Mouse (Mus musculus): ENCODE data around the gene Polr2m. TPM values are rescaled to one million over a fixed set of nuclear protein-coding genes. Genes with fewer than 3 reads are reported as not detected.
A peak's percentile ranks its signal among the peaks of the same experiment; 100 is the strongest.

Gene Polr2m
- total RNA-seq, 1 experiment, result 163 TPM

GRCm38 (mm10) chr9:71523901-71524300 lies 38.2 kb upstream of the Polr2m start:
- Histone ChIP-seq H3K4me1 (ENCODE audit: control insufficient read depth in 2 of 2, insufficient read depth in 2 of 2, low read length in 2 of 2, poor library complexity in 1 of 2) (no peaks in the 10 kb centered on the region), H3K9me3 (ENCODE audit: control insufficient read depth, insufficient read depth, low read depth, low read length) (no peaks in the 10 kb centered on the region), H3K4me3 (ENCODE audit: insufficient read depth in 1 of 2, low read depth in 1 of 2, low read length in 2 of 2, poor library complexity in 1 of 2, severe bottlenecking in 1 of 2) (no peak overlapping the region), H3K27ac (ENCODE audit: insufficient read depth, low read depth, low read length, poor library complexity, severe bottlenecking) (no peak overlapping the region), H3K36me3 (ENCODE audit: control insufficient read depth, insufficient read depth, low read length, poor library complexity, severe bottlenecking) (no peaks in the 10 kb centered on the region), H3K9ac (ENCODE audit: insufficient read depth, low read depth, low read length, poor library complexity, severe bottlenecking) (no peak overlapping the region)
- no peak for DNase-seq (ENCODE audit: low read depth, low spot score)
- TF ChIP-seq ZC3H11A (IDR thresholded peaks at IDR 0.05; ENCODE audit: borderline replicate concordance, low read depth, low read length) (no peak), CHD2 (IDR thresholded peaks at IDR 0.05; ENCODE audit: low read depth, low read length) (no peak), ZNF384 (IDR thresholded peaks at IDR 0.05; ENCODE audit: low read depth, low read length) (no peak), MAFK (IDR thresholded peaks at IDR 0.05; ENCODE audit: insufficient read depth, low read depth, low read length) (no peak), HCFC1 (IDR thresholded peaks at IDR 0.05; ENCODE audit: borderline replicate concordance, insufficient read depth, low read length) (no peak)
- in situ Hi-C loops (cut with MboI; ENCODE audit: low sequenced_read_pairs in 2 of 2, unreplicated experiment in 2 of 2), result no loop called here

- H3K36me3 ChIP-seq (ENCODE audit: control insufficient read depth, insufficient read depth, low read length, poor library complexity, severe bottlenecking), result no peaks in the 10 kb centered on the region
- H3K9me3 ChIP-seq (ENCODE audit: control insufficient read depth, insufficient read depth, low read depth, low read length), result no peaks in the 10 kb centered on the region
- no peak overlapping the region for H3K27ac ChIP-seq (ENCODE audit: insufficient read depth, low read depth, low read length, poor library complexity, severe bottlenecking)
- H3K4me1 ChIP-seq (ENCODE audit: control insufficient read depth in 2 of 2, insufficient read depth in 2 of 2, low read length in 2 of 2, poor library complexity in 1 of 2), result no peaks in the 10 kb centered on the region
- no peak overlapping the region for H3K9ac ChIP-seq (ENCODE audit: insufficient read depth, low read depth, low read length, poor library complexity, severe bottlenecking)
- H3K4me3 ChIP-seq (ENCODE audit: insufficient read depth in 1 of 2, low read depth in 1 of 2, low read length in 2 of 2, poor library complexity in 1 of 2, severe bottlenecking in 1 of 2), result no peak overlapping the region
- DNase-seq (ENCODE audit: low read depth, low spot score), result no peak
- in situ Hi-C loops (cut with MboI; ENCODE audit: low sequenced_read_pairs in 2 of 2, unreplicated experiment in 2 of 2), result no loop called here
- TF ChIP-seq CHD2 (IDR thresholded peaks at IDR 0.05; ENCODE audit: low read depth, low read length), result no peak
- no peak for TF ChIP-seq ZNF384 (IDR thresholded peaks at IDR 0.05; ENCODE audit: low read depth, low read length)
- no peak for TF ChIP-seq ZC3H11A (IDR thresholded peaks at IDR 0.05; ENCODE audit: borderline replicate concordance, low read depth, low read length)
- no peak for TF ChIP-seq MAFK (IDR thresholded peaks at IDR 0.05; ENCODE audit: insufficient read depth, low read depth, low read length)
- TF ChIP-seq HCFC1 (IDR thresholded peaks at IDR 0.05; ENCODE audit: borderline replicate concordance, insufficient read depth, low read length), result no peak
These were observed 34.1 kb upstream of the Polr2m start for GRCm38 (mm10) chr9:71519836-71520235.

GRCm38 (mm10) chr9:71517487-71517886 lies 31.8 kb upstream of the Polr2m start:
- in situ Hi-C loops (cut with MboI; ENCODE audit: low sequenced_read_pairs in 2 of 2, unreplicated experiment in 2 of 2), result no loop called here

GRCm38 (mm10) chr9:71515862-71516261 lies 30.1 kb upstream of the Polr2m start:
- H3K9me3 ChIP-seq (ENCODE audit: control insufficient read depth, insufficient read depth, low read depth, low read length), result no peaks in the 10 kb centered on the region
- no peaks in the 10 kb centered on the region for H3K36me3 ChIP-seq (ENCODE audit: control insufficient read depth, insufficient read depth, low read length, poor library complexity, severe bottlenecking)
- DNase-seq (ENCODE audit: low read depth, low spot score), result no peak
- no peak overlapping the region for H3K9ac ChIP-seq (ENCODE audit: insufficient read depth, low read depth, low read length, poor library complexity, severe bottlenecking)
- in situ Hi-C loops (cut with MboI; ENCODE audit: low sequenced_read_pairs in 2 of 2, unreplicated experiment in 2 of 2), result no loop called here
- H3K4me3 ChIP-seq (ENCODE audit: insufficient read depth in 1 of 2, low read depth in 1 of 2, low read length in 2 of 2, poor library complexity in 1 of 2, severe bottlenecking in 1 of 2), result no peak overlapping the region
- TF ChIP-seq MAFK (IDR thresholded peaks at IDR 0.05; ENCODE audit: insufficient read depth, low read depth, low read length) (peak; percentile 83), CHD2 (IDR thresholded peaks at IDR 0.05; ENCODE audit: low read depth, low read length) (no peak)
- 0 out of 4 replicates have a peak, but pooled peaks cover 0 to 2% of the 10 kb centered on the region in 2 experiments for H3K4me1 ChIP-seq (ENCODE audit: control insufficient read depth in 2 of 2, insufficient read depth in 2 of 2, low read length in 2 of 2, poor library complexity in 1 of 2)
- no peak overlapping the region for H3K27ac ChIP-seq (ENCODE audit: insufficient read depth, low read depth, low read length, poor library complexity, severe bottlenecking)

More at GRCm38 (mm10) chr9:71517487-71517886, 31.8 kb upstream of the Polr2m start:
- no peak overlapping the region for H3K27ac ChIP-seq (ENCODE audit: insufficient read depth, low read depth, low read length, poor library complexity, severe bottlenecking)
- H3K4me3 ChIP-seq (ENCODE audit: insufficient read depth in 1 of 2, low read depth in 1 of 2, low read length in 2 of 2, poor library complexity in 1 of 2, severe bottlenecking in 1 of 2), result no peak overlapping the region
- no peaks in the 10 kb centered on the region for H3K4me1 ChIP-seq (ENCODE audit: control insufficient read depth in 2 of 2, insufficient read depth in 2 of 2, low read length in 2 of 2, poor library complexity in 1 of 2)
- no peak for DNase-seq (ENCODE audit: low read depth, low spot score)
- no peaks in the 10 kb centered on the region for H3K9me3 ChIP-seq (ENCODE audit: control insufficient read depth, insufficient read depth, low read depth, low read length)
- H3K36me3 ChIP-seq (ENCODE audit: control insufficient read depth, insufficient read depth, low read length, poor library complexity, severe bottlenecking), result no peaks in the 10 kb centered on the region
- no peak overlapping the region for H3K9ac ChIP-seq (ENCODE audit: insufficient read depth, low read depth, low read length, poor library complexity, severe bottlenecking)
- TF ChIP-seq ZC3H11A (IDR thresholded peaks at IDR 0.05; ENCODE audit: borderline replicate concordance, low read depth, low read length) (no peak), ZNF384 (IDR thresholded peaks at IDR 0.05; ENCODE audit: low read depth, low read length) (no peak), CHD2 (IDR thresholded peaks at IDR 0.05; ENCODE audit: low read depth, low read length) (no peak), MAFK (IDR thresholded peaks at IDR 0.05; ENCODE audit: insufficient read depth, low read depth, low read length) (no peak), HCFC1 (IDR thresholded peaks at IDR 0.05; ENCODE audit: borderline replicate concordance, insufficient read depth, low read length) (no peak)

- in situ Hi-C loops (cut with MboI; ENCODE audit: low sequenced_read_pairs in 2 of 2, unreplicated experiment in 2 of 2), result no loop called here
- Histone ChIP-seq H3K9ac (ENCODE audit: insufficient read depth, low read depth, low read length, poor library complexity, severe bottlenecking) (no peak overlapping the region), H3K27ac (ENCODE audit: insufficient read depth, low read depth, low read length, poor library complexity, severe bottlenecking) (no peak overlapping the region), H3K36me3 (ENCODE audit: control insufficient read depth, insufficient read depth, low read length, poor library complexity, severe bottlenecking) (no peaks in the 10 kb centered on the region), H3K9me3 (ENCODE audit: control insufficient read depth, insufficient read depth, low read depth, low read length) (no peaks in the 10 kb centered on the region), H3K4me1 (ENCODE audit: control insufficient read depth in 2 of 2, insufficient read depth in 2 of 2, low read length in 2 of 2, poor library complexity in 1 of 2) (0 out of 4 replicates have a peak, but pooled peaks cover 0 to 2% of the 10 kb centered on the region in 2 experiments), H3K4me3 (ENCODE audit: insufficient read depth in 1 of 2, low read depth in 1 of 2, low read length in 2 of 2, poor library complexity in 1 of 2, severe bottlenecking in 1 of 2) (no peak overlapping the region)
- no peak for TF ChIP-seq MAFK (IDR thresholded peaks at IDR 0.05; ENCODE audit: insufficient read depth, low read depth, low read length)
- DNase-seq (ENCODE audit: low read depth, low spot score), result no peak
These were observed 27.8 kb upstream of the Polr2m start for GRCm38 (mm10) chr9:71513566-71513965.
